Mouse (Mus musculus) midbrain, embryonic 13.5 days (tissue): Measurements from ENCODE around the gene Fam178b. TPM values are rescaled to one million over a fixed set of nuclear protein-coding genes. Genes with fewer than 3 reads are reported as not detected.
"Not testable (repeated sequence)": the region's sequence is repeated elsewhere in the genome, so short reads cannot be mapped to it uniquely, and the experiment has no call there.

Experiments used
- ATAC-seq: fragments of 200-750 bp; cut with Nextera tagmentation; 2 replicates; pipeline ENCODE4 v1.8.0; 2017; ENCODE audit warnings: mild to moderate bottlenecking, moderate TSS enrichment, moderate library complexity
- H3K27ac ChIP-seq: fragments of 300-500 bp; sonication (generic); 2 replicates; pipeline ENCODE4 v1.5.1; 2015; ENCODE audit warnings: inconsistent platforms, mild to moderate bottlenecking, moderate library complexity
- H3K27me3 ChIP-seq: fragments of 300-500 bp; sonication (generic); 2 replicates; pipeline ENCODE4 v1.6.1; 2015; ENCODE audit warnings: mild to moderate bottlenecking, inconsistent platforms
- H3K36me3 ChIP-seq: fragments of 300-500 bp; sonication (generic); 2 replicates; pipeline ENCODE4 v1.6.1; 2015; ENCODE audit warnings: mild to moderate bottlenecking, inconsistent platforms
- H3K4me1 ChIP-seq: fragments of 300-500 bp; sonication (generic); replicated peaks from 2 replicates; pipeline ENCODE4 v1.6.1; 2015; ENCODE audit warnings: inconsistent platforms
- H3K4me2 ChIP-seq: fragments of 300-500 bp; sonication (generic); replicated peaks from 2 replicates; pipeline ENCODE4 v1.6.1; 2015; ENCODE audit warnings: moderate library complexity, mild to moderate bottlenecking, inconsistent platforms
- H3K4me3 ChIP-seq: fragments of 300-500 bp; sonication (generic); replicated peaks from 2 replicates; pipeline ENCODE4 v1.5.1; 2015; ENCODE audit warnings: mild to moderate bottlenecking, inconsistent platforms
- H3K9ac ChIP-seq: fragments of 300-500 bp; sonication (generic); replicated peaks from 2 replicates; pipeline ENCODE4 v1.6.1; 2015; ENCODE audit warnings: mild to moderate bottlenecking, inconsistent platforms
- H3K9me3 ChIP-seq: fragments of 300-500 bp; sonication (generic); 2 replicates; pipeline ENCODE4 v1.6.1; 2016; ENCODE audit warnings: mild to moderate bottlenecking, inconsistent platforms
- WGBS: fragments of 180-500 bp; shearing (Covaris S2); methylation state at CpG from one replicate; pipeline ENCODE4 v1.1.7; 2015; 5-methylcytosine and 5-hydroxymethylcytosine counted together
- polyA plus RNA-seq: library from polyadenylated mRNA; unstranded; fragments of >200 nt; fragmentation: Nextera tagmentation; extraction: Ambion mirVana; gene quantifications from 2 replicates; pipeline ENCODE4 v1.2.1, GENCODE M21; 2015

Gene Fam178b
- polyA plus RNA-seq, 1 experiment from 2014 or later: not detected

DNA sequence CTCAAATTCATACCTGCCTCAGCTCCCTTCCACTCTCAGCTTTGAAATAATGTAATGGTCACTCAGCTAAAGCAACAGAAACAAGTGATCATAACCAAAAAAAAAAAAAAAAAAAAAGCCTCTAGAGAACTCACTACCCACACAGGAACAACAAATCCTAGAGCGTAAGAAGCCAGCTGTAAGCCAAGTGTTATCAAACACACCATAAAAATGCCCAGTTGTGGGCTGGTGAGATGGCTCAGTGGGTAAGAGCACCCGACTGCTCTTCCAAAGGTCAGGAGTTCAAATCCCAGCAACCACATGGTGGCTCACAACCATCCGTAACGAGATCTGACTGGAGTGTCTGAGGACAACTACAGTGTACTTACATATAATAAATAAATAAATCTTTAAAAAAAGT, 15.0 kb downstream of the Fam178b start:
- H3K9ac ChIP-seq: not testable (repeated sequence)

DNA sequence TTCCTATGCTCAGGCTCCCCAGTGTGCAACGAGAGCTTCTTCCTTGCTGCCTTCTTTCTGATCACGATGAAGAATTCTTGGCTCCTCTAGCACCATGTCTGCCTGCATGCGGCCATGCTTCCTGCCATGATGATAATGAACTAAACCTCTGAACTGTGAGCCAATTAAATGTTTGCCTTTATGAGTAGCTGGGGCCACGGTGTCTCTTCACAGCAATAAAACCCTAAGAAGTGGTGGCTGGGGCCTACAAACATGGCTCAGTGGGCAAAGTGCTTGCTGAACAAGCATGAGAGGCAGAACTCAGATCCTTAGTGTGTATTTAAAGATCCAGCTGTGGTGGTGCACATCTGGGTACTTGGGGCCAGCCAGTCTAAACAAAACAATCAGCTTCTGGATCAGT, 17.0 kb downstream of the Fam178b start:
- Histone ChIP-seq H3K36me3 (no peaks in the 10 kb centered on the region), H3K4me2 (no peak overlapping the region), H3K27ac (no peak overlapping the region), H3K9me3 (no peaks in the 10 kb centered on the region), H3K4me1 (no peaks in the 10 kb centered on the region), H3K4me3 (no peak overlapping the region), H3K27me3 (no peaks in the 10 kb centered on the region), H3K9ac (no peak overlapping the region)
- ATAC-seq: no peak
- WGBS: 64% methylated on average over 4 of the region's 4 CpGs

More for the DNA sequence above, 15.0 kb downstream of the Fam178b start:
- H3K36me3 ChIP-seq, ATAC-seq, H3K27ac ChIP-seq, H3K9me3 ChIP-seq, H3K4me2 ChIP-seq, H3K27me3 ChIP-seq, H3K4me3 ChIP-seq, H3K4me1 ChIP-seq: not testable (repeated sequence)
- 77% methylated on average over 4 of the region's 4 CpGs for WGBS

DNA sequence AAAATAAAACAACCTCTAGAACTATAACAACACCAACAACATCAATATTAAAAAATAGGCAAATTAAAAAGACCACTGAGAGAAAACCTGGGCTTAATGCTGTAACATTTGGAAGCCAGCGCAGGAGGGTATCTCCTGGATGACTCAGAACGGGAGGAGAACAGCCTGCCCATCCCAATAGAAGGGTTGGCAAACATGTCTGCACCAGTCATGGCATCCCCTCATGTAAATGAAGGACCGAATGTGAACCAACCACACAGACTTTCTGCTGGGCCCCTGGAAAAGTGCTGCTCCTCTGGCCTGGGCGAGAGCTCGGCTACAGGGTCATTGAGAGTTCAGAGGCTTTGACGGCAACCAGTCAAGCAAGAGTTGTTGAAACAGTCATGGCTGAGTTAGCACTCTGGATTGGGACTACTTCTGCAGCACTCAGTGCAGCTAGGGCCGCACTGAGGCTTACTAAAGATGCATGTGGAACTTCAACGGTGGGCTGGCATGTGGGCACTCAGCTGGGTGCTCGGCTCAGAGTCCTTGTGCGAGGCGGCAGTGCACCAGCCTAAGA, 17.7 kb downstream of the Fam178b start:
- H3K4me3 ChIP-seq: no peak overlapping the region
- H3K4me1 ChIP-seq: no peaks in the 10 kb centered on the region
- no peak overlapping the region for H3K27ac ChIP-seq
- H3K9ac ChIP-seq: no peak overlapping the region
- H3K27me3 ChIP-seq: no peaks in the 10 kb centered on the region
- H3K9me3 ChIP-seq: no peaks in the 10 kb centered on the region
- no peaks in the 10 kb centered on the region for H3K36me3 ChIP-seq
- H3K4me2 ChIP-seq: no peak overlapping the region
- ATAC-seq: no peak
- WGBS: 60% methylated on average over 11 of the region's 11 CpGs

DNA sequence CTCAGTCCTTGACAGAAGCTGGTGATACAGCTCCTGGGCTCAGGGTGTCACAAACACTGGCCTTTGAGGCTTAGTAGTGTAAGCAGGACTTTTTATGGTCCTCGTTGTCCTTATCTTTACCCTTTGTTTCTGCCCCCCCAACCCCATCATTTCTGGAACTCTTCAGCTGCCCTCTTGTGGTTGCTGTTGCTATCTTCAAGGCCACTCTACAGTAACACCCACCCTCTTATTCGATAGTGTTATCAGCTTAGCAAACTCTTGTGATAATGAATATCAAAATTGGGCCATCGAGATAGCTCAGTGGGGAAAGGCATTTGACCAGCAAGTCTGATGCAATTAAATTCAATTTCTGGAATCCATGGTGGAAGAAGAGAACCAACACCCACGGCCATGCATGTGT, 18.5 kb downstream of the Fam178b start:
- no peak overlapping the region for H3K27ac ChIP-seq
- no peak for ATAC-seq
- WGBS: 79% methylated on average over 4 of the region's 4 CpGs

DNA sequence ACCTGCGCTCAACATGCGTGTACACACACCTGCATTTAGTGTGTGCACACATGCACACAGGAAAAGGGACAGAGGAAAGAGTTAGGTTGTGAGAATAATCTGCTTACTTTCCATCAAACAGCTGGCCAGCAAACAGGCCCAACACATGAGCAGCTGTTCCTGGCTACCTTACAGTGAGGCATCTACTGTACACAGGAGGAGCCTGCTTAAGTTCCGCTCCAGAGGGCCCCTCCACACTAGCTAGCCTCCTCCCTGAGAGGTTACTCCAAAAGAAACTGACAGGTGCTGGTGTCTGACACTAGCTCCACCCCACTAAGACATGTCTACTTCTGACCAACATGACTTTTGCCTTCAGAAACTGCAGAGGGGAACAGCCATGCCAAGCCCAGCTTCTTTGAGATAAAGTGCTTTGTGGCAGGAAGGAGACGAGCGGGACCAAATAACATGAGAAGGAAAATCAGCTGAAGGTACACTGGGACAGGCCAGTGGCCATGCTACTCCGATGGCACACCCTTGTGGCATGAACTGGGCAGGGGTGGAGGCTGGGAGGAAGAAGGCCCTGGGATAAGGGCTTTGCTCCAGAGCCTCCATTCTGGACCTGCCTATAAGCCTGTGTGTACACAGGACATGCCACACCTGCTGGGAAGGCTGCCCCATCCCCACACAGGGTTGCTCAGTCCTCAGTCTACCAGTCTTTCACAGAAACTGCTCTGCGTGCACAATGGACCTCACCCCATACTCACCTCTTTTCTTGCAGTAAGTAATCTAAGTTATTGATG, 24.2 kb downstream of the Fam178b start:
- Histone ChIP-seq H3K4me2 (no peak overlapping the region), H3K4me1 (no peaks in the 10 kb centered on the region), H3K36me3 (no peaks in the 10 kb centered on the region), H3K9ac (no peak overlapping the region), H3K4me3 (no peak overlapping the region), H3K27me3 (no peaks in the 10 kb centered on the region), H3K27ac (no peak overlapping the region), H3K9me3 (no peaks in the 10 kb centered on the region)
- 91% methylated on average over 7 of the region's 7 CpGs for WGBS
- no peak for ATAC-seq

More for the DNA sequence above, 18.5 kb downstream of the Fam178b start:
- Histone ChIP-seq H3K4me1 (no peaks in the 10 kb centered on the region), H3K9ac (no peak overlapping the region), H3K36me3 (no peaks in the 10 kb centered on the region), H3K9me3 (no peaks in the 10 kb centered on the region), H3K4me2 (no peak overlapping the region), H3K4me3 (no peak overlapping the region), H3K27me3 (no peaks in the 10 kb centered on the region)

DNA sequence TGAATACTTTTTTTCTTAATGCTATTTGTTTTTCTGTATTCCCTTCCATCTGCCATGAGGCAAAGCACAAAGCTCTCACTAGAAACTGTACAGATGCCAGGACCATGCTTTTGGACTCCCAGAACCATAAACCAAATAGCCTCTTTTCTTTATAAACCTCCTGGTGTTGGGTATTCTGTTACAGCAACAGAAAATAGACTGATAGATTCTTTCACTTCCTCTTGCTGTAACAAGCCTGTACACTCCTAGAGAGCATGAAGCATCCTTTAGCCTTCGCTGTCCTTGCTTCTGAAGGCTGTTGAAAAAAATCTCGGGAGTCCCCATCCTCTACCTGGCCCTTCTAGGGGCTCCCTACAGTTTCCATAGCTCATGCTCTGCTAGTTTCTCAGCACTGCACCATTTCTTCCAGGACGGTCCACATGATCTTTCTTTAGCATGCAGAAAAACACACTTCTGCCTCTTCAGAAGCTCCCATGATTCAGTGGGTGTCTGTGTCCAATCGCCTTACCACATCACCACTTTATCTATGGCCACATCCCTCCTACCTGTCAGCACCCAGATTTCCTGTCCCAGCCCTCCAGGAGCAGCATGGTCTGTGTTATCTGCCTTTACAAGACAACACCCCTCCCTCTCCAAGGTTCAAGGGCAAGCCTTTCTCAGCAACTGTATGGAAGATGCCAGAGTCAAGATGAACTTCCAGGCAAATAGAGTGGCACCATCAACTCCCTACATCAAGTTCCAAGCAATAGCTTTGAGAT, 25.1 kb downstream of the Fam178b start:
- no peaks in the 10 kb centered on the region for H3K36me3 ChIP-seq
- H3K4me3 ChIP-seq: no peak overlapping the region
- WGBS: 73% methylated on average over 4 of the region's 4 CpGs
- H3K9ac ChIP-seq: no peak overlapping the region
- no peaks in the 10 kb centered on the region for H3K9me3 ChIP-seq
- H3K27me3 ChIP-seq: no peaks in the 10 kb centered on the region
- H3K4me1 ChIP-seq: no peaks in the 10 kb centered on the region
- H3K27ac ChIP-seq: no peak overlapping the region
- no peak overlapping the region for H3K4me2 ChIP-seq
- ATAC-seq: no peak

DNA sequence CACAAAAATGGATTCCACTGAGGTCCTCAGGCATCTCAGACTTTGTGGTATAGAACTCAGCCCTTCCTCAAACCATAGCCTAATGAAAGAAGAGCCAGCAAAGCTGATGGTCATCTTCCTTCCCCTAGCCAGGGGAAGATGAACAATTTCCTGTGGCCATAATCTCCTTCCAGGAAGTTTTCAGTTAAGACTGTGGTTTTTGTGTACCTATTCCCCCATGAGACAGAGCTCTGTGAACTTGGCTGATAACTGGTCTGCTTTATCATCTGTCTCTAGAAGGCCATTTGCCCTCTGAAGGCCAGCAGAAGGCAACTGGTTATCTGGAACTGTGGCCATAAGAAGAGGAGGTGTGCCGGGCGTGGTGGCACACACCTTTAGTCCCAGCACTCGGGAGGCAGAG, 26.8 kb downstream of the Fam178b start:
- Histone ChIP-seq H3K4me3 (no peak overlapping the region), H3K27me3 (no peaks in the 10 kb centered on the region), H3K9ac (no peak overlapping the region), H3K27ac (no peak overlapping the region), H3K36me3 (no peaks in the 10 kb centered on the region), H3K4me2 (no peak overlapping the region), H3K4me1 (no peaks in the 10 kb centered on the region), H3K9me3 (no peaks in the 10 kb centered on the region)
- 88% methylated on average over 3 of the region's 3 CpGs for WGBS
- no peak for ATAC-seq

DNA sequence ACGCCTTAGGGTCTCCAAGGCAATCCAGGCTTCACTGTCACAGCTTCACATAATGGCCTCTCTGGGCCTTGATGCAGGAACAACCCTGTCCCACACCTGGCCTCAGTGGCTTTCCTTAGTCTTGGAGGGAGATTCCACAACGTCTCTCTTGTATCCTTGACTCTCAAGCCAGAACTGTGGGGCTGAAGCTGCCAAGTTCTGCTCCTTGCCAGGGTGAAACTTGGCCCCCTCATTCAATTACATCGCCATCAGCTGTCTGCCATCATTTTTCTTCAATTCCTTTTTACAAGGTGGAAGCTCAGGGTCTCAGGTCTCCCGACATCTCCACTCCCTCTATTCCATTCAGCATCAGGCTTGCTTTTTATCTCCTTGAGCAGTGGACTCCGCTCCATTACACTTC, 27.9 kb downstream of the Fam178b start:
- no peak for ATAC-seq

DNA sequence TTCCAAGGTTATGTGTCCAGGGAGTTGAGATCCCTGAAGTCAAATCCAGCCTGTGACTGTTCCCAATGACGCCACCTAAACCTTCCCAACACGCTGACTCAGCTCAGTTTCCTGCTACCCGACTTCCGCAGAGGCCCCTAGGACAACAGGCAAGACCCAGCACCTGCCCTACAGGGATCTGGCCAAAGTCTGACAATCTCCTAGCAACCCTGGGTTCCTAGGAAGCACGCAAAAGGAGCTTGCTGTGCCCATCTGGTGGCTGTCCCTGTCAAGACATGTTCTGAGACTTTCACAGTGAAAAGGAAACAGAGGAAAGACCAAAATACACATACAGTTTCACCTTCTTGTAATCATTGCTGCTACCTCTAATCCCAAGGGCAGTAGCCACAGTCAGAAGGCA, 35.4 kb downstream of the Fam178b start:
- peaks cover 4% of the 10 kb centered on the region; the same call in 1 of the 2 replicates for H3K4me1 ChIP-seq
- H3K4me2 ChIP-seq: no peak overlapping the region
- H3K4me3 ChIP-seq: no peak overlapping the region
- no peaks in the 10 kb centered on the region for H3K9me3 ChIP-seq
- 70% methylated on average over 5 of the region's 5 CpGs for WGBS
- ATAC-seq: no peak
- H3K27ac ChIP-seq: no peak overlapping the region
- no peaks in the 10 kb centered on the region for H3K36me3 ChIP-seq
- H3K9ac ChIP-seq: no peak overlapping the region
- no peaks in the 10 kb centered on the region for H3K27me3 ChIP-seq

More for the DNA sequence above, 27.9 kb downstream of the Fam178b start:
- no peaks in the 10 kb centered on the region for H3K4me1 ChIP-seq
- H3K4me2 ChIP-seq: no peak overlapping the region
- no peak overlapping the region for H3K9ac ChIP-seq
- H3K9me3 ChIP-seq: no peaks in the 10 kb centered on the region
- 89% methylated on average over 5 of the region's 5 CpGs for WGBS
- H3K36me3 ChIP-seq: no peaks in the 10 kb centered on the region
- H3K4me3 ChIP-seq: no peak overlapping the region
- no peak overlapping the region for H3K27ac ChIP-seq
- H3K27me3 ChIP-seq: no peaks in the 10 kb centered on the region

DNA sequence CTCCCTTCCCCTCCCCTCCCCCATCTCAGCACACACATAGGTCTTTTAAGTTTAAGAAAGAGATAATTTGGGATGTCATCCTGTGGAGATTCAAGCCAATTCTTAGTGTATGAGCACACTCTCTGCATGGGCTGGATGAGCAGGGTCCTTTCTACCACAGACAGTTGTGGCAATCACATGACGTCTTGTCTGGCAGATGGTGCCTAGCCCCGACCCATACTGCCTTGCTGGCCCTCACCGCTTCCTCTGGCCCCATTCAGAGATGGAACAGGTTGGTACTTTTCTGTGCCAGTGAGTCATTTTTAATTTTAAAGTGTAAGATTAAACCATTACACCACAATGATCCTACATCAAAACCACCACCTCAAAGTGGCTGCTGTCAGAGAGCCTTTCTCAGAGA, 36.7 kb downstream of the Fam178b start:
- Histone ChIP-seq H3K36me3 (no peaks in the 10 kb centered on the region), H3K27ac (no peak overlapping the region), H3K27me3 (no peaks in the 10 kb centered on the region), H3K4me2 (no peak overlapping the region), H3K9me3 (no peaks in the 10 kb centered on the region), H3K4me1 (peaks cover 4% of the 10 kb centered on the region; the same call in 1 of the 2 replicates), H3K9ac (no peak overlapping the region), H3K4me3 (no peak overlapping the region)
- 61% methylated on average over 3 of the region's 3 CpGs for whole genome bisulfite sequencing
- no peak for ATAC-seq

DNA sequence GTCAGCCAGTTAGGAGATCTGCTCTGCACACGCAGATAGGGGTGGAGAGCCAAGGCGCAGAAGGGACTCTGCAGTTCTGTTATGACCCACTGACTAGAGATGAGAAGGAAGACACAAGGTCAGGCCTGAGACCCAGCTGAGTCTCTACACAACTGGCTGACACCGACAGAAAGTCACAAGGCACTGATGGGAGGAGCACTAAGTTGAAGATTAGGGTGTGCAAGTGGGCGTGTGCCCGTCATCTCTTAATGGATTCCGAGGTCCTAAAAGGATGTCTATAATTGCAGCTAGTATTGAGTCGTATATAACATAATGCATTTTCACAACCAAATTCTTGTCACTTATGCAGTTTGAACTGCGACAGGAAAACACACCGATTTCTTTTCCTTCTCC, 38.4 kb downstream of the Fam178b start:
- H3K27me3 ChIP-seq: no peaks in the 10 kb centered on the region
- H3K9me3 ChIP-seq: no peaks in the 10 kb centered on the region
- no peak overlapping the region for H3K4me2 ChIP-seq
- H3K27ac ChIP-seq: no peak overlapping the region
- 89% methylated on average over 9 of the region's 9 CpGs for WGBS
- ATAC-seq: no peak
- H3K9ac ChIP-seq: no peak overlapping the region
- H3K36me3 ChIP-seq: no peaks in the 10 kb centered on the region
- H3K4me1 ChIP-seq: peaks cover 4% of the 10 kb centered on the region; the same call in 1 of the 2 replicates
- no peak overlapping the region for H3K4me3 ChIP-seq

DNA sequence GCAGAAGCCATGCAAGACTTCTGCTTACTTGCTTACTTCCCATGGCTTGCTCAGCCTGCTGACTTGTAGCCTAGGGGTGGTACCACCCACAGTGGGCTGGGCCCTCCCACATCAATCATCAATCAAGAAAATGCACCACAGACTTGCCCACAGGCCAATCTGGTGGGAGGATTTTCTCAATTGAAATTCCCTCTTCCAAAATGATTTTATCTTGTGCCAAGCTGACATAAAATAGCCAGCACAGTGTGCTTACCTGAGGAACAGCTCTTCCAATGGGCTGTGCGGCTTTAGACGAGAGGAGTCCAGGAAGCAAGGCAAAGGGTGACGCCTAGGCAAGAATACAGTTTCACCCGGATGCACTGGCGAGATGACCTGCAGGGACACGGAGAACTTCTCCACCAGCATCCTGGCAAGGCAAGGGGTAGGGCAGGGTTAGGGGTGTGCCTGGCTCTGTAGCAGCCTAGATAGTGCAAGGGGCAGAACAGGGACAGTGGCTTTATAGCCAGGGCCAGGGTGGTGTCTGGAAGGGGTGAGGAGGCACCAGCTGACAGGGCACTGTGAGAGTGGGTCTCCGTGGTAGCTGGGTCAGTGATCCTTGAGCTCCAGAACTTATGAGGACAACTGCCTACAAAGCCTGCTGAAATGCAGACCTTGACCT, 38.9 kb downstream of the Fam178b start:
- Histone ChIP-seq H3K27me3 (no peaks in the 10 kb centered on the region), H3K4me3 (no peak overlapping the region), H3K4me1 (peaks cover 4% of the 10 kb centered on the region; the same call in 1 of the 2 replicates), H3K9ac (no peak overlapping the region), H3K36me3 (no peaks in the 10 kb centered on the region), H3K4me2 (no peak overlapping the region), H3K27ac (no peak overlapping the region), H3K9me3 (no peaks in the 10 kb centered on the region)
- no peak for ATAC-seq
- WGBS: 94% methylated on average over 7 of the region's 7 CpGs
